Mouse (Mus musculus): ENCODE data around the gene Pcna. TPM values are rescaled to one million over a fixed set of nuclear protein-coding genes. Genes with fewer than 3 reads are reported as not detected.
A peak's percentile ranks its signal among the peaks of the same experiment; 100 is the strongest.

The Pcna gene
- total RNA-seq, 2 experiments from 2014 or later = 24.7 to 29.9 TPM

DNA sequence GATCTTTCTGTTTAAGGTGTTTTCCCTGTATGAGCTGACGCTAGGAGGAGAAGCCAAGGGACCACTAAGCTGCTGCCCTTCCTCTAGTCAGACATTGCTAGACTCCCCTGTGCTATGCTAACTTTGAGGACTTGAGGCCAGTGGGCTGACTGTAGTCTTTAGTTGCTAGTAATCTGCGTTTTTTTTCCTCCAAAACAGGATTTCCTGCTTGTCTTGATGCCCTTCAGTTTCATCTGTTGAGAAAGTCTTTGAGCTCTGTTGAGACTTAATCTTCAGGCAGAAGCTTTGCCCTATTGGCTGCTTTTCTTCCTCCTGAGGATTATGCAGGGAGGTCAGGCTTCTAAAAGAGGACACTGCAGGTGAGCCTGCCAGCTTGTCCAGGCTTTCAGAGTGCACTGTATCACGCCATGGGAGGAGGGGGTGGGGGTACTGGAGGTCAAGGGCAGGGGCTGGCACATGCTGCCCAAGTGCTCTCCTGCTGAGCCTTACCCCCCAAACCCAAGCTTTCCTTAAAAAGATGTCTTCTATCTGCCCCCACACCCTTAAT is 26.3 kb upstream of the Pcna start:
- intact Hi-C loops (cut with DNase I; ENCODE audit: low total_unique reads) = no loop called here
- DNase-seq = no peak

DNA sequence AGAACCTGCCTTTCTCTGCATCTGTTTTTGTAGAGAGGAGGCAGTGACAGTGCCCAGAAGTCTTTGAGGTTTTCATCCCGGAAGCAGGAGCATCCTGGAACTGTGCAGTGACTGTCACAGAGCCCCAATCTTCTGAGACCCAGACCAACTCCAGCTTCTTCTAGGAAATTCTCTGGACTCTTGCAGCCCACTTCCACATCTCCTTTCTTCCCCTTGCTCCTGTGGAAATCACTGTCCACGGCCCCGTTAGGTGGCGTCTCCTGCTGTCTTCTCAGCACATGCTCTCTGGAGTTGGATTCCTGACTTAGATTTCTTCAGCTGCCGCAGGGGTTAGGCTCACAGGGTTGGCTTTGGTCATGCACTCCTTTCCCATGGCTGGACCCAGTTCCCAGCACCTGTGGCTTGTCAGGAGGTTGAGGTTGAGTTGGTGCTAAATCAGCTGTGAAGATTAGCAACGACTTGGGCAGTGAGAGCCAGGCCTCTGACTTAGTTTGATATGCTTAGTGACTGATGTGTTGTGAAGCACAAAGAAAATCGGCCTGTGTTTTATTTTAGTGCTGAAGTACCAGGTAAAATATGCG is 25.2 kb upstream of the Pcna start:
- intact Hi-C loops (cut with DNase I; ENCODE audit: low total_unique reads) = no loop called here

DNA sequence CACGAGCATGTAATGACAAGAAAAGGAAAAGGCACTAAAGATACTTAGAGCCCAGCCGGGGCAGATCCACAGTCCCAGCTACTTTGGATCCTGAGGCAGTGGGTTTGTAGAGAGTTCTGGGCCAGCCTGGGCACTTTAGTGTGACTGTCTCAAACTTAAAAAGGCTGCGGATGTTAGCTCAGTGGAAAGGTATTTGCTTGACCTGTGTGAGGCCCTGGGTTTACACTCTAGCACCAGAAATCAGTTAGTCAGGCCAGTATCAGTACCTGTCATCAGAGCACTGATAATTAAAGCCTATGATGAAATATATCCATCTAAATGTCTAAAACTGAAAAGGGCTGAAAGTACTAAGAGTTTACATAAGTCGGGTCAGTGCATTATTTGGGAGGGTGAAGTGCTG is 23.1 kb upstream of the Pcna start:
- DNase-seq = no peak
- intact Hi-C loops (cut with DNase I; ENCODE audit: low total_unique reads) = no loop called here

More for the DNA sequence above, 25.2 kb upstream of the Pcna start:
- no peak for DNase-seq

DNA sequence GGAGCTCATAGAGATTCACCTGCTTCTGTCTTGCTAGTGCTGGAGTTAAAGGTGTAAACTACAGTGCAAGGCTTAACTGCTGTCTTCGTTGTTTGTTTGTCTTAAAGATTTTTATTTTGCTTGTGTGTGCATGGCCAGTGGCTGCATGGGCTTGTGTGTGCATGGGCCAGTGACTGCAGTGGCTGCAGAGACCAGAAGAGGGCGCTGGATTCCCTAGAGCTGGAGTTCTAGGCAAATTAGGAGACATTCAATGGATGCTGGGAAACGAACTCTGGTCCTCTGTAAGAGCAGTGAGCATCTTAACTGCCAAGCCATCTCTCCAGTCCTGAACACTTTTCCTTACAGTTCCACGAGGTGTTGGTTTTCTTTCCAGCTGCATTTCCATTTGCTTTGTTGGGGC is 22.4 kb upstream of the Pcna start:
- intact Hi-C loops (cut with DNase I; ENCODE audit: low total_unique reads) = no loop called here
- no peak for DNase-seq

DNA sequence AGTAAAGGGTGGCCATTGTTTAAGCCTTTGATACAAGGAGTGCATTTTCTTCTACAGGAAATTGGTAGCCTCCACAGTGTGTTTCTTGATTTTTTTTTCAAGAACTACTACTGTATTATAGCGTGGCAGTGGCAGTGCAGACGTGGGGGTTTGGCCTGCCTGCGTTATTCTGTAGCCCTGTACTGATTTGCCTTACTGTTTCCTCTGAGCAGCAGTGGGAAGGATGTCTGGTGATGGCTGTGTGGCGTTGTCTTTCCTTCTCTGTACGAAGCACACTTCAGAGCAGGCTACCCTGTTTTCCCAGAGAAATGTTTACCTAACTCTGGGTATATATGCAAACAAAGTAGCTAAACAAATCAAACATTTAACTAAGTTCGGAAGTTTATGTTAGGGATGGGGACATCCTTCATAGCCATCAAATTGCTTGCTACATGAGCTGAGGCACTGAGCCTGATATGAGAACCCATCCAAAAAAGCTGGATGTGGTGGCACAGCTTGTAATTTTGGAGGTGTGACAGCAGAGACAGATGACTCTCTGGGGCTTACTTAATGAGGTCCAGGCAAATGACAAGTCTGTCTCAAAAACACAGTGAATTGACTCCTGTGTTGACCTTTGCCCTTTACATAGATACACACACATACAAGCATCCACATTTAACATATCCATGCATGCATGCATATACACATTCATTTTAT is 19.7 kb upstream of the Pcna start:
- no peak for DNase-seq
- intact Hi-C loops (cut with DNase I; ENCODE audit: low total_unique reads) = no loop called here

DNA sequence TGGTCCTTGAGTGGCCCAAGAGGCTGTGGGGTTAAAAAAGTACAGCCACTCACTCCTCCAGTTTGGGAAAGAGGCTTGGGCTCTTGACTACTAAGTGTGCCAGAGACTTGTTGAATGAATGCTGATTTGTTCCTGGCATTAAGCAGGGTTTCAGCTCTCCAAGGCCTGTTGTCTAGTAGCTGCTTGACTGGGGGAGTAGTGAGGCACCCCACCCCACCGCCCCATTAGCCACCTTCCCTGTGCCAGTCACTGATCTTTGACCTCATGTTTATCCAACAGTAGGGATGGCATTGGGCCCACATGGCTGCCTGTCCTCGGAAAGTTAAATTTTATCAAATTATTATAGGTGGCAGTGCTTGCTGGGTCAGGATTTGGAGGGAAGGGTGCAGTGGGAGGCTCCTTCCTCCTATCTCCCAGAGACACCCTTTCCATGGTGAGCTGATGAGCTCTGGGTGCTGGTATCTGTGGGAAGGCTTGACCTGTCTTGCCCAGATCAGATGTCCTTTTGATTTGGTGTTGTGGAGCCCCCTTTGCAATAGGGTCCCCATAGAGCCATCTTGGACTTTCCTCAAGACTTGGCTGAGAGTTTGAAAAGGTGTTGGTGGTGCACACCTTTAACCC is 17.3 kb upstream of the Pcna start:
- intact Hi-C loops (cut with DNase I; ENCODE audit: low total_unique reads) = no loop called here
- DNase-seq = no peak

DNA sequence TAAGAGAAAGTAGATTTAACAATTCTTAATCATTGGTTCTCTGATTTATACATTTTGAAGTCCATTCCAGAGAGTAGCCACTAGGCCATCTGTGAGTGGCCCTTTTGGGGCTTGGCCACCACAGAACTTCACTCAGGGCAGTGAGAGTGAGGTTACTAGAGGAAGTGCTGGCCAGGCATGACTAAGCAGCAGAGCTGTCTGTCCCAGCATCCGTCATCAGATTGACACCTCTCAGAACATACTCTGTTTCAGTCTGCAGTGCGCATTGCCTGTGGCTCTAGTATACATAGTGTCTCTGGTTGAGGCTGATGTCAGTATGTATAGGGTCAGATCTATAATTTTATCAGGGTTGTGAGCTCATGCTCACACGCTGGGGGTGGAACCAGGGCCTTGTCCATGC is 16.1 kb upstream of the Pcna start:
- DNase-seq = no peak
- intact Hi-C loops (cut with DNase I; ENCODE audit: low total_unique reads) = no loop called here

DNA sequence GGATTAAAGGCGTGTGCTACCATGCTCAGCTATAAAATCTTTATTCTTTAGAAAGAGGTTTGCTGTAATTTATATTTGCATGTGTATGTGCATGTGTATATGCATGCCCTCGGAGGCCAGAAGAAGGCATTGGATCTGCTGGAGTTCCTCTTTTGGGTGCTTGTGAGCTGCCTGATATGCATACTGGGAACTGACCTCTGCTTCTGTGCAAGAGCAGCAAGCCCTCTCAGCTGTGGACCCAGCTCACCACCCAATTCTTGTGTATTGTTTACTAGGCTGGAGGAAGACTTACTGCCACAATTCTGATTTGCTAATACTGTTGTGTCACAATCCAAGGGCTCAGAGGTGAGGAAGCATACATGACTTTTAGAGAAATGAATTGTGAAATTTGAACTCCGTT is 13.0 kb upstream of the Pcna start:
- intact Hi-C loops (cut with DNase I; ENCODE audit: low total_unique reads) = no loop called here
- no peak for DNase-seq

DNA sequence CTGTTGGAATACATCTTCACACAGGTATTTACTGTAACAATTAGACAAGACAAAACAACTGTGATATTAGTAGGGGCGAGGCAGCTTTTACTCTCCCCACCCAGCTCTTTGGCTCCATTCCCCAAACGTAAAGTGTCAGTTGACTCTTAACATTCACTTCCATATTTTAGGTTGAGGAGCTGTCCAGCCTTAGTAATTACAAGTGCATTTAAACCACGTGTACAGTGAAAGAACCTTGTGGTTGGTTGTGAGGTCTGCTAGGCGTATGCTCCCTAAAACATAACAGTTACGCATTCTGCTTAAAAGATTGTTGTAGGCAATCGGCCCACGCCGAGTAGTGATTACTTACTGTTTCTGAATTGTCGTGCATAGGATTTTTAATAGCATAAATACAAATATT is 12.1 kb upstream of the Pcna start:
- intact Hi-C loops (cut with DNase I; ENCODE audit: low total_unique reads) = no loop called here
- DNase-seq = no peak

DNA sequence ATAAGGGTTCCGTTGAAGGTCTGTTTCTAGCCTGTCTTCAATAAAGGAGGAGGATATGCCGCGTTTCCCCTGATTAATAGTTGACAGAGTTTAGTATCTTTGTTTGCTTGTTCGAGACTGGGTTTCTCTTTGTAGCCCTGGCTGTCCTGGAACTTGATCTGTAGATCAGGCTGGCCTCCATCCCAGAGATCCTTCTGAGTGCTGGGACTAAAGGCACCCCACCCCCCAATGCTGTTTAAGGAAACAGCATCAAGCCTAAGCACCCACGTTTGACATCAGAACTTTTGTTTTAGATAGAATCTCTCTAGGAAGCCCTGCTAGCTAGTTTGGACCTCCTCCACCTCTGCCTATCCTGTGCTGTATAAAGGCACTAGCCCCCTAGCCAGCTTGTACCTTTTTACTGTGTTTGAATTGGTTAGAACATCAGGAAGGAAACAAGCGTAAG is 11.2 kb upstream of the Pcna start:
- no peak for DNase-seq
- intact Hi-C loops (cut with DNase I; ENCODE audit: low total_unique reads) = loop anchor here (5.0 kb wide), 1 partner anchor 223 kb away; no protein-coding TSS in a partner anchor

DNA sequence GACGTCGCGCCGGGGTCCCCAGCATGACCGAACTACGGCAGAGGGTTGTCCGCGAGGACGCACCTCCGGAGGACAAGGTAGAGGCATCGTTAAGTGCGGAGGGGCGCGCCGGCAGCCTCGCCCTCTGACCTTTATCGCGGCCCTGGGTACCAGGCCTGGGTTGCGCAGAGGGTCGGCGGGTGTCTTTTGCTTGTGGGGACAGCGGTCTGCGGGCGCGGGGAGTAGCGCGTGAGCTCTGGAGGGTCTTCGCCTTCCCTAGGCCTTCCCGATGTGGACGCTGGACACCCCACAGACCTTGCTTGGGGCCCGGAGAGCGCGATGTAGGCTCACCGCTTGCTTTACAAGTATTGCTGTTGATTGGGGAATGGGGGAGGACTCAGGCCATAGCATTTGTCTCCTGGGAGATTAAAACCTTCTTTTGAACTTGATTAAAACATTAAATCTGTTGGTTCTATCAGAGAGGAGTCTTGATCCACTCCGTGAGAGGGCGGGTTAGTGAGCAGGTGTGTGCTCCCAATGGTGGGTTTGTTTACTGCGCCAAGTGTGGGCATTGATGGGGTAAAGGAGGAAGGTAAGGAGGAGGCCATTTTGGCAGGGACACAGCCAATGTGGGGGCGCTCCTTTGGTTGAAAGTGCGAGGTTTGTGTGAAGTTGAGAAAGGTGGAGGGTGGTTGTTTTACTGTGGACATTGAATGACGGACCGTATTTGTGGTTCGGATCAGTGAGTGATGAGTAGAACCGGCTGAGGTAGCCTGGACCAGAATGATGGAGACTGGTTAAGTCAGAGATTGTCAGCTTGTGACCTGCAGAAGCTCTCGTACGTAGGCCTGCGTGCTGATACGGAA is 10.5 kb upstream of the Pcna start:
- intact Hi-C loops (cut with DNase I; ENCODE audit: low total_unique reads) = loop anchor here (5.0 kb wide), 1 partner anchor 224 kb away; no protein-coding TSS in a partner anchor
- no peak for DNase-seq

DNA sequence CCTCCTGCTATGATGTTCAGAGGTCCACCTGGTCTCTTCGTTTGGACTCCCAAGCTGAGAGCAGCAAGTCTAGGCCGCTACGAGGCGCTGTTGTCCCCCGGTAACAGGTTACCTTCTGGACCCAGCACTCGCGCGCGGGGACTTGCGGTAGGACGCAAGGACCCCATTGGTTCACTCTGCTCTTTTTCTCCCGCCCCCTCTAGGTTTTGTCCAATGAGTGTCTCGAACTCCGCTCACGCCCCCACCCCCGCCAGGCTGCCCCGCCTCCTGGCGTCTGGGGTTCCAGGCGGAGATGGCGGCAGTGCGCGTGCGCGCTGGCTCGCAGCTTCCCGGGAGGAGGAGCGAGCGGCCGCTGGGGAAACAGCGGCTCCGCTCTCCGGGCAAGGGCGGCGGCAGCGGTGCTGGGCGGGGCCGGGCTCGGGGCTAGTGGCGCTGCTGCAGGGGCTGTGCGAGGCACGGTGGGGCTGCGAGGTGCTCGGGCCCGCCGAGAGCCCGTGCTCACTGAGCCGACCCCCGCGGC is 9.8 kb upstream of the Pcna start, which contains the start of gene Cds2:
Cds2 (plus strand) TSS at position 270 of the 520 bp plus-strand sequence.
- intact Hi-C loops (cut with DNase I; ENCODE audit: low total_unique reads) = loop anchor here (5.0 kb wide), 1 partner anchor 224 kb away; no protein-coding TSS in a partner anchor
- peak; percentile 99 for DNase-seq

DNA sequence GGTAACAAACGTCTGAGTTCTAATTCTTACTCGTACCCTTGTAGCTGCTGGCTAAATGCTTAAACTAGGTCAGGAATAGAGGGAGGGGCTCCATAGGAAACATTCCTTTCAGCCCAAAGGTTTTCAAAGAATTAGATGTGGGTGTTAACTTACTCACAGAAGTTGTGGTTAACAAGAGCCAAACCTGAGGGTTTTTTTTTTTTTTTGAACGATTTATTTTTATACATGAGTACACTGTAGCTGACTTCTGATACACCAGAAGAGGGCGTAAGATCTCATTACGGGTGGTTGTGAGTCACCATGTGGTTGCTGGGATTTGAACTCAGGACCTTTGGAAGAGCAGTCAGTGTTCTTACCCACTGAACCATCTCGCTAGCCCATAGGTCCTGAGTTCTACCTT is 9.1 kb upstream of the Pcna start:
- intact Hi-C loops (cut with DNase I; ENCODE audit: low total_unique reads) = loop anchor here (5.0 kb wide), 1 partner anchor 225 kb away; no protein-coding TSS in a partner anchor

DNA sequence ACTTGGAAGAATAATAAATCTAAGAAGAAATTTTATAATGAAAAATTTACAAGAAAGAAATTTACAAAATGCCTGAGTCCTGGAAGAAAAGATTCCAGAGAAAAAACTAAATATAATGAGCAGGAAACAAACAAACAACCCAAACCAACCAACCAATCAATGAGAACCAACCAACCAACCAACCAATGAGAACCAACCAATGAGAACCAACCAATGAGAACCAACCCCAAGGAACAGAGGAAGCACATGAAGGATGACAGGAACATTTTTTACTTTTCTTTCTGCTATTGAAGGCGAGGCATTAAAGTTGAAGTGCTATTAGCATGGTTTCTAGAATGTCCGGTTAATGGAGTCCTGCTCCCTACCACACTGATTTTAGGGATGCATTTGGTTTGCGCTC is 7.5 kb upstream of the Pcna start:
- intact Hi-C loops (cut with DNase I; ENCODE audit: low total_unique reads) = loop anchor here (5.0 kb wide), 1 partner anchor 227 kb away; no protein-coding TSS in a partner anchor
- no peak for DNase-seq

More for the DNA sequence above, 9.1 kb upstream of the Pcna start:
- no peak for DNase-seq

DNA sequence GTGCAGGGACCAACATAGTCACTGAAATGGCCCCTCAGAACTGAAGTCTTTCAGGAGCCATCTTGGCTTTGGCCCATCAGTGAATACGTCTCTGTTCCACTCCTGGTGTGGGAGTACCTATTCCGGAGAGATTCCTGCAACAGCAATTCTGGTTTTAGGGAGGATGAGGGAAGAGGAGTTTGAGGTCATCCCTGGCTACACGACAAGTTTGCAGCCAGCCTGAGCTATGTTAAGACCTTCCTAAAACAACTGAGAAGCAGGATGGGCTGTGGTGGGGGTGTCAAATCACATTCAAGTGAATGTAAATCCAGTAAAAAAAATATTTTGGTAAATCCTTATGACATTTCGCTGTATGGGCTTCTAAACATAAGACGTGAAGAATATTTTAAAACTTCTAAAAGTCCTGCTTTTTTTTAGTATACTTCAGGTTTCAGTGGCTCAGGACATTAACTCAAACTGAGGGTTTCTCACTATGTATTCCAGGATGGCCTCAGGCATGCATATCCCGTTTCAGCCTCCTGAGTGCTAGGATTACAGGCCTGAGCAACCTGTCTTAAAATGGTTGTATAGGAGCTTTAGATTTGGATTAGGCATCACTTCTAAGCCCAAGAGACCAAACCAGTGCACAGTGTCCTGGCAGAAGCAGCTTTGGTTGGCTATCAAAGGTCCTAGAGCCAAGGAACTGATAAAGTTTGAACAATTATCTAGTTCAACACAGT is 4.4 kb upstream of the Pcna start:
- no peak for DNase-seq
- intact Hi-C loops (cut with DNase I; ENCODE audit: low total_unique reads) = loop anchor here (5.0 kb wide), 1 partner anchor 50 kb away; no protein-coding TSS in a partner anchor

DNA sequence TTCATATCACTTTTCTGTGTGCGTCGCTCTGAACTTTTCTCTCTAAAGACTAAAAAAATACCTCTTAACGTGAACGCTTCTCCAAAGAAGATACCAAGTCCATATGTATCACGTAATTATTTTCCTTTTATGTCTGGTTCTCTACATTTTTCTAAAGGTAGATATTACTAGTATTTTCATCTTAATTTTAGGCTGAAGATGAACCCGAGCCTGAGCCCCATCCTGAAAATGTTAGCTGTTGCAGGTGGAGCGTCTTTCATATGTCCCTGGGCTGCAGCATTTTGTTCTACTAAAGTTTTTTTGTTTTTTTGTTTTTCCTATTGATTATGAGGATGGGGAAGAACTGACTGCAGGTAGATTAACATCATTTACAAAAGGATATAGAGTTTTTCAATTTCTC is 489 bp upstream of the Pcna start:
- intact Hi-C loops (cut with DNase I; ENCODE audit: low total_unique reads) = no loop called here

DNA sequence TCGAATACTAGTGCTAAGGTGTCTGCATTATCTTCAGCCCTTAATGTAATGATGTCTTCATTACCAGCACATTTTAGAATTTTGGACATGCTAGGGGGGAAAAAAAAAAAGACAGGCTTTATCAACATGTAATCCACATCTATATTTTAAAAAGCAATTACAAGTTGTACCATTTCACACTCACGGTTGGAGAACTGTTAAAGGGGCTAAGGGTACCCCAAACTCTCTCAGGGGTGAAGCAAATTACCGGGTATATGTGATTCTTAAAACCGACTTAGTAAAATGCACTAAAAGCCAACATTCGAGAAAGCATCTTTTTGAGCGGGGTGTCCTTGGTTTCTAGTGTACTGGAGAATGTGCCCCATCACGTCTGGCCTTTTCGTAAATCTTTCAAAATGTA is 1.2 kb downstream of the Pcna start:
- intact Hi-C loops (cut with DNase I; ENCODE audit: low total_unique reads) = no loop called here
- DNase-seq = no peak

More for the DNA sequence above, 489 bp upstream of the Pcna start:
- DNase-seq = no peak

DNA sequence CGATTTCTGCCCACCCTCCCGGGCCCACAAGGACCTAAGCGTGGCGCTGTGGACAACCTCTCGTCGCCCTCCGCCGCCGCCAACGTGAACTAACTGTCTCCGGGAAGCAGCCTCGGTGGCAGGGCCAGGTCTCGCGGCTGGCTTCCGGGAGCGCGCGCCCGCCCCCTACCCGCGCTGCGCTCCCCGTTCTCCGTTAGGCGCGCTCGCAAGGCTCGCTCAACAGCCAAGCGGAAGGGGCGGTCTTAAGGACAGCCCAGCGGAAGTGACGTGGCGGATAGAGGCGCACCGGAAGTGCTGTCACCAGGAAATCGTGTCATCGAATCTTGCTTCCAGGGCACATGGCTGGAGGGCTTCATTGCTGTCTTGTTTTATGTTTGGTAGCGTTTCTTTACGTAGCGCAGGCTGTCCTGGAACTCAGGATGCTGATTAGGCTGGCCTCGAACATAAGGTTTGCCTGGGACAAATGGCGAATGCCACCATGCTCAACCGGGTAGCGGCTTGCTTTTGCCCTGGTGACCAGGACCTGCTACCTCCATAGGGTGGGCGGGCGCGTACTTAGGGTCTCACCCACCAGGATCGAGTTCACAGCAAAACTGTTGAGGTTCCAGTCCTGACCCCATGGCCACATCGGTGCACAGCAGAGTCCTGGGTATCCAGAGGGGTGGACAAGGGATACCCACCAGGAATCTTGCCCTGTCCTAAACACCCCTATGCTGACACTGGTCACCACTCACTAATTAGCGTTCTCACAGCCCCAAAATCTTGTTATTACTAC is 5.4 kb downstream of the Pcna start, which contains the start of gene Tmem230:
Tmem230 (minus strand) TSS at position 269 of the 775 bp plus-strand sequence.
- peak; percentile 94 for DNase-seq
- intact Hi-C loops (cut with DNase I; ENCODE audit: low total_unique reads) = no loop called here
